Mouse (Mus musculus): ENCODE measurements around the gene Sspn. TPM values are rescaled to one million over a fixed set of nuclear protein-coding genes. Genes with fewer than 3 reads are reported as not detected.

Gene Sspn
- 16.8 TPM for polyA plus RNA-seq (2012; fragmentation: generic; extraction: Trizol)

- Histone ChIP-seq H3K79me2 (ENCODE audit: control insufficient read depth, insufficient read depth) (no peaks in the 10 kb centered on the region), H3K27me3 (ENCODE audit: control insufficient read depth, insufficient read depth, insufficient read length) (no peaks in the 10 kb centered on the region)
- TF ChIP-seq MAX (IDR thresholded peaks at IDR 0.05; ENCODE audit: low read depth), result no peak
- no peak for TF ChIP-seq CEBPB (IDR thresholded peaks at IDR 0.05; ENCODE audit: insufficient read depth, poor library complexity, severe bottlenecking)
These were observed at the start of gene Sspn for GRCm38 (mm10) chr6:145931341-145931740. Gene Sspn, plus strand, starts transcription at chr6:145931641.

GRCm38 (mm10) chr6:145883010-145883409 lies 48.4 kb upstream of the Sspn start:
- no peak for TF ChIP-seq MYOG (IDR thresholded peaks at IDR 0.05; ENCODE audit: control insufficient read depth in 1 of 3, insufficient read depth in 1 of 3, insufficient read length in 2 of 3, low read depth in 2 of 3)
- TF ChIP-seq E2F4 (IDR thresholded peaks at IDR 0.05; ENCODE audit: insufficient read depth), result no peak
- TF ChIP-seq TCF3 (IDR thresholded peaks at IDR 0.05; ENCODE audit: insufficient read length, low read depth), result no peak
- no peak for TF ChIP-seq TCF12 (IDR thresholded peaks at IDR 0.05; ENCODE audit: insufficient read depth, poor library complexity, severe bottlenecking)
- TF ChIP-seq REST (IDR thresholded peaks at IDR 0.05; ENCODE audit: insufficient read depth, insufficient read length), result no peak
- no peak for TF ChIP-seq POLR2AphosphoS2 (IDR thresholded peaks at IDR 0.05; ENCODE audit: insufficient read length, low read depth)
- no peak for TF ChIP-seq USF1 (IDR thresholded peaks at IDR 0.05; ENCODE audit: low read depth)
- TF ChIP-seq SRF (IDR thresholded peaks at IDR 0.05; ENCODE audit: control insufficient read depth, insufficient read length, low read depth), result no peak
- no peak for TF ChIP-seq MYOD1 (IDR thresholded peaks at IDR 0.05; ENCODE audit: control insufficient read depth in 1 of 3, insufficient read length in 2 of 3, low read depth in 2 of 3)
- TF ChIP-seq CEBPB (IDR thresholded peaks at IDR 0.05; ENCODE audit: insufficient read depth, poor library complexity, severe bottlenecking), result no peak
- no peak for TF ChIP-seq MAX (IDR thresholded peaks at IDR 0.05; ENCODE audit: low read depth)
- TF ChIP-seq POLR2A (IDR thresholded peaks at IDR 0.05; ENCODE audit: insufficient read length, low read depth), result no peak
- no peak overlapping the region for H3K4me3 ChIP-seq
- H3K4me2 ChIP-seq (ENCODE audit: low read depth), result no peak overlapping the region
- H3K79me2 ChIP-seq (ENCODE audit: control insufficient read depth, insufficient read depth), result no peaks in the 10 kb centered on the region
- H3K36me3 ChIP-seq (ENCODE audit: control insufficient read depth, insufficient read depth), result no peaks in the 10 kb centered on the region
- H3ac ChIP-seq (ENCODE audit: control insufficient read depth, insufficient read length), result no peak overlapping the region
- H3K27me3 ChIP-seq (ENCODE audit: control insufficient read depth, insufficient read depth, insufficient read length), result no peaks in the 10 kb centered on the region

More at GRCm38 (mm10) chr6:145931341-145931740, at the start of gene Sspn:
- H3K36me3 ChIP-seq (ENCODE audit: control insufficient read depth, insufficient read depth), result no peaks in the 10 kb centered on the region
- H3K4me2 ChIP-seq (ENCODE audit: low read depth), result no peak within 1 kb of the TSS
- H3K4me3 ChIP-seq, result no peak within 1 kb of the TSS
- H3ac ChIP-seq (ENCODE audit: control insufficient read depth, insufficient read length), result no peak within 1 kb of the TSS

GRCm38 (mm10) chr6:145883668-145884067 lies 47.8 kb upstream of the Sspn start:
- no peak overlapping the region for H3ac ChIP-seq (ENCODE audit: control insufficient read depth, insufficient read length)
- no peak for TF ChIP-seq CEBPB (IDR thresholded peaks at IDR 0.05; ENCODE audit: insufficient read depth, poor library complexity, severe bottlenecking)
- no peak for TF ChIP-seq USF1 (IDR thresholded peaks at IDR 0.05; ENCODE audit: low read depth)
- TF ChIP-seq POLR2A (IDR thresholded peaks at IDR 0.05; ENCODE audit: insufficient read length, low read depth), result no peak
- no peak for TF ChIP-seq REST (IDR thresholded peaks at IDR 0.05; ENCODE audit: insufficient read depth, insufficient read length)
- no peak for TF ChIP-seq SRF (IDR thresholded peaks at IDR 0.05; ENCODE audit: control insufficient read depth, insufficient read length, low read depth)
- TF ChIP-seq MYOD1 (IDR thresholded peaks at IDR 0.05; ENCODE audit: control insufficient read depth in 1 of 3, insufficient read length in 2 of 3, low read depth in 2 of 3), result no peak
- TF ChIP-seq TCF12 (IDR thresholded peaks at IDR 0.05; ENCODE audit: insufficient read depth, poor library complexity, severe bottlenecking), result no peak
- no peak for TF ChIP-seq TCF3 (IDR thresholded peaks at IDR 0.05; ENCODE audit: insufficient read length, low read depth)
- TF ChIP-seq MYOG (IDR thresholded peaks at IDR 0.05; ENCODE audit: control insufficient read depth in 1 of 3, insufficient read depth in 1 of 3, insufficient read length in 2 of 3, low read depth in 2 of 3), result no peak
- no peak for TF ChIP-seq POLR2AphosphoS2 (IDR thresholded peaks at IDR 0.05; ENCODE audit: insufficient read length, low read depth)
- no peak for TF ChIP-seq MAX (IDR thresholded peaks at IDR 0.05; ENCODE audit: low read depth)
- no peak for TF ChIP-seq E2F4 (IDR thresholded peaks at IDR 0.05; ENCODE audit: insufficient read depth)
- H3K4me3 ChIP-seq, result no peak overlapping the region
- H3K36me3 ChIP-seq (ENCODE audit: control insufficient read depth, insufficient read depth), result no peaks in the 10 kb centered on the region
- no peaks in the 10 kb centered on the region for H3K27me3 ChIP-seq (ENCODE audit: control insufficient read depth, insufficient read depth, insufficient read length)
- no peaks in the 10 kb centered on the region for H3K79me2 ChIP-seq (ENCODE audit: control insufficient read depth, insufficient read depth)
- H3K4me2 ChIP-seq (ENCODE audit: low read depth), result no peak overlapping the region

- Histone ChIP-seq H3K27me3 (ENCODE audit: control insufficient read depth, insufficient read depth, insufficient read length) (no peaks in the 10 kb centered on the region), H3K36me3 (ENCODE audit: control insufficient read depth, insufficient read depth) (no peaks in the 10 kb centered on the region), H3K4me3 (no peak overlapping the region), H3K4me2 (ENCODE audit: low read depth) (no peak overlapping the region), H3K79me2 (ENCODE audit: control insufficient read depth, insufficient read depth) (no peaks in the 10 kb centered on the region), H3ac (ENCODE audit: control insufficient read depth, insufficient read length) (no peak overlapping the region)
- TF ChIP-seq MYOG (IDR thresholded peaks at IDR 0.05; ENCODE audit: control insufficient read depth in 1 of 3, insufficient read depth in 1 of 3, insufficient read length in 2 of 3, low read depth in 2 of 3), result no peak
- TF ChIP-seq SRF (IDR thresholded peaks at IDR 0.05; ENCODE audit: control insufficient read depth, insufficient read length, low read depth), result no peak
- no peak for TF ChIP-seq USF1 (IDR thresholded peaks at IDR 0.05; ENCODE audit: low read depth)
- no peak for TF ChIP-seq POLR2AphosphoS2 (IDR thresholded peaks at IDR 0.05; ENCODE audit: insufficient read length, low read depth)
- TF ChIP-seq POLR2A (IDR thresholded peaks at IDR 0.05; ENCODE audit: insufficient read length, low read depth), result no peak
- no peak for TF ChIP-seq TCF3 (IDR thresholded peaks at IDR 0.05; ENCODE audit: insufficient read length, low read depth)
These were observed 46.4 kb upstream of the Sspn start for GRCm38 (mm10) chr6:145885069-145885468.

- no peaks in the 10 kb centered on the region for H3K79me2 ChIP-seq (ENCODE audit: control insufficient read depth, insufficient read depth)
- no peak overlapping the region for H3K4me2 ChIP-seq (ENCODE audit: low read depth)
- no peaks in the 10 kb centered on the region for H3K36me3 ChIP-seq (ENCODE audit: control insufficient read depth, insufficient read depth)
- TF ChIP-seq POLR2A (IDR thresholded peaks at IDR 0.05; ENCODE audit: insufficient read length, low read depth) (no peak), REST (IDR thresholded peaks at IDR 0.05; ENCODE audit: insufficient read depth, insufficient read length) (no peak), MYOG (IDR thresholded peaks at IDR 0.05; ENCODE audit: control insufficient read depth in 1 of 3, insufficient read depth in 1 of 3, insufficient read length in 2 of 3, low read depth in 2 of 3) (no peak), TCF12 (IDR thresholded peaks at IDR 0.05; ENCODE audit: insufficient read depth, poor library complexity, severe bottlenecking) (no peak), CEBPB (IDR thresholded peaks at IDR 0.05; ENCODE audit: insufficient read depth, poor library complexity, severe bottlenecking) (no peak), E2F4 (IDR thresholded peaks at IDR 0.05; ENCODE audit: insufficient read depth) (no peak), MYOD1 (IDR thresholded peaks at IDR 0.05; ENCODE audit: control insufficient read depth in 1 of 3, insufficient read length in 2 of 3, low read depth in 2 of 3) (no peak), USF1 (IDR thresholded peaks at IDR 0.05; ENCODE audit: low read depth) (no peak), MAX (IDR thresholded peaks at IDR 0.05; ENCODE audit: low read depth) (no peak), TCF3 (IDR thresholded peaks at IDR 0.05; ENCODE audit: insufficient read length, low read depth) (no peak), POLR2AphosphoS2 (IDR thresholded peaks at IDR 0.05; ENCODE audit: insufficient read length, low read depth) (no peak), SRF (IDR thresholded peaks at IDR 0.05; ENCODE audit: control insufficient read depth, insufficient read length, low read depth) (no peak)
- H3K4me3 ChIP-seq, result no peak overlapping the region
- no peaks in the 10 kb centered on the region for H3K27me3 ChIP-seq (ENCODE audit: control insufficient read depth, insufficient read depth, insufficient read length)
- H3ac ChIP-seq (ENCODE audit: control insufficient read depth, insufficient read length), result no peak overlapping the region
These were observed 45.2 kb upstream of the Sspn start for GRCm38 (mm10) chr6:145886277-145886676.

All from myocyte (in vitro differentiated cells).